Mouse (Mus musculus): ENCODE results near the gene Rorc. TPM values are rescaled to one million over a fixed set of nuclear protein-coding genes. Genes with fewer than 3 reads are reported as not detected.

Rorc gene
- total RNA-seq, 1 experiment = not detected

GRCm38 (mm10) chr3:94404366-94405054 lies 31.9 kb downstream of the Rorc start:
- DNase-seq (ENCODE audit: low read depth, low spot score) = no peak
- Histone ChIP-seq H3K27ac (ENCODE audit: insufficient read depth, low read depth, low read length, poor library complexity, severe bottlenecking) (no peak overlapping the region), H3K4me1 (ENCODE audit: control insufficient read depth in 2 of 2, insufficient read depth in 2 of 2, low read length in 2 of 2, poor library complexity in 1 of 2) (no peaks in the 10 kb centered on the region; a peak in 1 of 4 replicates), H3K36me3 (ENCODE audit: control insufficient read depth, insufficient read depth, low read length, poor library complexity, severe bottlenecking) (no peaks in the 10 kb centered on the region), H3K4me3 (ENCODE audit: insufficient read depth in 1 of 2, low read depth in 1 of 2, low read length in 2 of 2, poor library complexity in 1 of 2, severe bottlenecking in 1 of 2) (no peak overlapping the region), H3K9me3 (ENCODE audit: control insufficient read depth, insufficient read depth, low read depth, low read length) (no peaks in the 10 kb centered on the region), H3K9ac (ENCODE audit: insufficient read depth, low read depth, low read length, poor library complexity, severe bottlenecking) (no peak overlapping the region)
- TF ChIP-seq ZNF384 (IDR thresholded peaks at IDR 0.05; ENCODE audit: low read depth, low read length) = no peak
- in situ Hi-C loops (cut with MboI; ENCODE audit: low sequenced_read_pairs in 2 of 2, unreplicated experiment in 2 of 2) = no loop called here

GRCm38 (mm10) chr3:94405561-94405960 lies 33.0 kb downstream of the Rorc start:
- Histone ChIP-seq H3K4me1 (ENCODE audit: control insufficient read depth in 2 of 2, insufficient read depth in 2 of 2, low read length in 2 of 2, poor library complexity in 1 of 2) (no peaks in the 10 kb centered on the region; a peak in 1 of 4 replicates), H3K27ac (ENCODE audit: insufficient read depth, low read depth, low read length, poor library complexity, severe bottlenecking) (no peak overlapping the region), H3K4me3 (ENCODE audit: insufficient read depth in 1 of 2, low read depth in 1 of 2, low read length in 2 of 2, poor library complexity in 1 of 2, severe bottlenecking in 1 of 2) (no peak overlapping the region), H3K9me3 (ENCODE audit: control insufficient read depth, insufficient read depth, low read depth, low read length) (no peaks in the 10 kb centered on the region), H3K36me3 (ENCODE audit: control insufficient read depth, insufficient read depth, low read length, poor library complexity, severe bottlenecking) (no peaks in the 10 kb centered on the region), H3K9ac (ENCODE audit: insufficient read depth, low read depth, low read length, poor library complexity, severe bottlenecking) (no peak overlapping the region)
- DNase-seq (ENCODE audit: low read depth, low spot score) = no peak
- TF ChIP-seq HCFC1 (IDR thresholded peaks at IDR 0.05; ENCODE audit: borderline replicate concordance, insufficient read depth, low read length) = no peak
- no peak for TF ChIP-seq MAFK (IDR thresholded peaks at IDR 0.05; ENCODE audit: insufficient read depth, low read depth, low read length)
- no peak for TF ChIP-seq CHD2 (IDR thresholded peaks at IDR 0.05; ENCODE audit: low read depth, low read length)
- TF ChIP-seq ZNF384 (IDR thresholded peaks at IDR 0.05; ENCODE audit: low read depth, low read length) = no peak
- TF ChIP-seq ZC3H11A (IDR thresholded peaks at IDR 0.05; ENCODE audit: borderline replicate concordance, low read depth, low read length) = no peak
- in situ Hi-C loops (cut with MboI; ENCODE audit: low sequenced_read_pairs in 2 of 2, unreplicated experiment in 2 of 2) = no loop called here

GRCm38 (mm10) chr3:94412530-94412929 lies 39.9 kb downstream of the Rorc start:
- no peak overlapping the region for H3K9ac ChIP-seq (ENCODE audit: insufficient read depth, low read depth, low read length, poor library complexity, severe bottlenecking)
- peak overlapping the region; percentile 32 to 48 for H3K4me3 ChIP-seq (ENCODE audit: insufficient read depth in 1 of 2, low read depth in 1 of 2, low read length in 2 of 2, poor library complexity in 1 of 2, severe bottlenecking in 1 of 2)
- H3K4me1 ChIP-seq (ENCODE audit: control insufficient read depth in 2 of 2, insufficient read depth in 2 of 2, low read length in 2 of 2, poor library complexity in 1 of 2) = peaks cover 0 to 5% of the 10 kb centered on the region in 2 experiments; a peak in 1 of 4 replicates
- DNase-seq (ENCODE audit: low read depth, low spot score) = peak; percentile 9
- TF ChIP-seq ZC3H11A (IDR thresholded peaks at IDR 0.05; ENCODE audit: borderline replicate concordance, low read depth, low read length) = no peak
- TF ChIP-seq CHD2 (IDR thresholded peaks at IDR 0.05; ENCODE audit: low read depth, low read length) = no peak
- no peak for TF ChIP-seq ZNF384 (IDR thresholded peaks at IDR 0.05; ENCODE audit: low read depth, low read length)
- no peak for TF ChIP-seq HCFC1 (IDR thresholded peaks at IDR 0.05; ENCODE audit: borderline replicate concordance, insufficient read depth, low read length)
- TF ChIP-seq MAFK (IDR thresholded peaks at IDR 0.05; ENCODE audit: insufficient read depth, low read depth, low read length) = no peak
- no peaks in the 10 kb centered on the region for H3K9me3 ChIP-seq (ENCODE audit: control insufficient read depth, insufficient read depth, low read depth, low read length)
- no peak overlapping the region for H3K27ac ChIP-seq (ENCODE audit: insufficient read depth, low read depth, low read length, poor library complexity, severe bottlenecking)
- 0 out of 2 replicates have a peak, but pooled peaks cover 2% of the 10 kb centered on the region for H3K36me3 ChIP-seq (ENCODE audit: control insufficient read depth, insufficient read depth, low read length, poor library complexity, severe bottlenecking)
- in situ Hi-C loops (cut with MboI; ENCODE audit: low sequenced_read_pairs in 2 of 2, unreplicated experiment in 2 of 2) = no loop called here

- TF ChIP-seq HCFC1 (IDR thresholded peaks at IDR 0.05; ENCODE audit: borderline replicate concordance, insufficient read depth, low read length) (no peak), CHD2 (IDR thresholded peaks at IDR 0.05; ENCODE audit: low read depth, low read length) (peak; percentile 91), ZNF384 (IDR thresholded peaks at IDR 0.05; ENCODE audit: low read depth, low read length) (no peak), ZC3H11A (IDR thresholded peaks at IDR 0.05; ENCODE audit: borderline replicate concordance, low read depth, low read length) (0 out of 2 replicates have a peak, but pooled peaks have one; percentile 31), MAFK (IDR thresholded peaks at IDR 0.05; ENCODE audit: insufficient read depth, low read depth, low read length) (no peak)
- H3K9ac ChIP-seq (ENCODE audit: insufficient read depth, low read depth, low read length, poor library complexity, severe bottlenecking) = peak within 1 kb of the TSS; percentile 59
Observed at GRCm38 (mm10) chr3:94413031-94413679, 40.6 kb downstream of the Rorc start, which contains the start of gene Tdrkh. TSS of gene Tdrkh (plus strand) at chr3:94413273.

More at GRCm38 (mm10) chr3:94413031-94413679, 40.6 kb downstream of the Rorc start, which contains the start of gene Tdrkh:
- 0 out of 2 replicates have a peak, but pooled peaks cover 2% of the 10 kb centered on the region for H3K36me3 ChIP-seq (ENCODE audit: control insufficient read depth, insufficient read depth, low read length, poor library complexity, severe bottlenecking)
- peaks cover 0 to 5% of the 10 kb centered on the region in 2 experiments; a peak in 1 of 4 replicates for H3K4me1 ChIP-seq (ENCODE audit: control insufficient read depth in 2 of 2, insufficient read depth in 2 of 2, low read length in 2 of 2, poor library complexity in 1 of 2)
- peak; percentile 94 for DNase-seq (ENCODE audit: low read depth, low spot score)
- peak within 1 kb of the TSS; percentile 43 to 59 for H3K4me3 ChIP-seq (ENCODE audit: insufficient read depth in 1 of 2, low read depth in 1 of 2, low read length in 2 of 2, poor library complexity in 1 of 2, severe bottlenecking in 1 of 2)
- in situ Hi-C loops (cut with MboI; ENCODE audit: low sequenced_read_pairs in 2 of 2, unreplicated experiment in 2 of 2) = no loop called here
- H3K9me3 ChIP-seq (ENCODE audit: control insufficient read depth, insufficient read depth, low read depth, low read length) = no peaks in the 10 kb centered on the region
- no peak within 1 kb of the TSS for H3K27ac ChIP-seq (ENCODE audit: insufficient read depth, low read depth, low read length, poor library complexity, severe bottlenecking)
